Mouse (Mus musculus) olfactory bulb, adult 2 months (tissue): ENCODE measurements around the gene Ccz1.

Experiments used
- CTCF ChIP-seq: fragments of 200-500 bp; IDR thresholded peaks from 2 replicates; pipeline ENCODE4 v1.5.1; 2012; ENCODE audit warnings: low read depth, mild to moderate bottlenecking, low read length, moderate library complexity; ENCODE audit not compliant: insufficient read depth
- POLR2A ChIP-seq: fragments of 200-500 bp; IDR thresholded peaks from 2 replicates; pipeline ENCODE4 v1.6.1; 2012; ENCODE audit warnings: mild to moderate bottlenecking, low read depth, low read length, moderate library complexity; ENCODE audit not compliant: insufficient read depth

DNA sequence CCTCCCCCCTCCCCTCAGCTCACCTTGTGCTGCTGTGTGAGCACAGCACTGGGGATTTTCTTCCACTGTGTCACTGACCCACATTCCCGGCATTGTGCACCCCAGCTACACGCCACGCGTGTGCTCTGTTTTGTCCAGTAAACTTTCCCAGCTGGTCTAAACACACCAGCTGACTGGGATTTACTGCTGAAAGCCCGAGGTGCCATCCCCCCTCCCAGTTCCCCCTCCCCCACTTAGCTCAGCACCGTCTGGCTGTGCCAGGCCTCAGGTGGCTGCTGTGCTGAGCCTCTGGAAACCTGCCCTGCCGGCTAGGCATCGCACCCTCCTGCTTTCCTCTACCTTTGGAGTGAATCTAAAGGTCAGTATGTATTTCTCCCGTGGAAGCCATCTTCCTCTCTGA lies 33.8 kb downstream of the Ccz1 start:
- TF ChIP-seq CTCF, result no peak
- no peak for TF ChIP-seq POLR2A
